Mouse (Mus musculus) cerebellum, postnatal 10 days (tissue): ENCODE measurements around the gene Ankrd54.

ENCODE experiments used
- DNase-seq, 2 experiments: peaks; one replicate each; pipeline ENCODE4 v3.0.0; 2021; ENCODE audit warnings: mixed read lengths in 2 of 2

Gene Ankrd54

GRCm38 (mm10) chr15:79062376-79063159 is at the start of gene Ankrd54:
Gene Ankrd54 (minus strand): TSS chr15:79062893.
- DNase-seq, result peak; percentile 97 to 98

DNA sequence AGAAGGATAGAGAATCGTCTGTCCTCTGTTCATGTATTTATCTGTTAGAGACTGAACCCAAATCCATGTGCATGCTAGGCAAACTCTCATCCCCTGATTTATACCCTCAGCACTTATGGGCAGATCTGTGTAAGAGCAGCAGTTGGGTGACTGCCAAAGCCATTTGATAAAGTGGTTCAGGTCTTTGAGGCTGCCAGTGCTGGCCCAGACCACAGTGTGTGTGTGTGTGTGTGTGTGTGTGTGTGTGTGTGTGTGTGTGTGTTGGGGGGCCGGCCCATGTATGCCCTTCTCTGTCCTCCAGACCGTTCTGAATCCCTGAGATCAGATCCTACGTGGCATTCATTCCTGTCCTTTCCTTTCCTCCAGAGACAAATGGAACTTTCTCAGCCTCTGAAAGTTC is 49.1 kb upstream of the Ankrd54 start:
- no peak for DNase-seq

DNA sequence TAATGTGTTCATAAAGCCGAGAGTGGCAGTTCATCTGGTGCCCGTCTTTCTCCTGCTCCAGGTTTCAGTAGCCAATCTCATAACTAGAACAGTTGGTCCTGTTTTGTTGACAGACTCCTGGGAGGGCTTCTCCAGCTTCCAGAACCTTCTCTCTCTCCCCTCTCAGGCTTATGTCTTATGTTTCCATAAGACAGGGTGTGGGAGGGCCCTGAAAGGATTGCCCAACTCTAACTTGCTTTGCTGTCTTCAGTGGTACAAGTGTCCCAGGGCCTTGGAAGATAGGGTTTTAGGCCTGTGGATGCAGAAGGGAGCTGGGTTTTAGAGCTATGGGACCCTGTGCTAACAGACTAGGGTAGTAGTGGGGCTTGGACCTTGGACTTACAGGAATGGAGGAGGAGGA is 47.8 kb upstream of the Ankrd54 start:
- no peak for DNase-seq

GRCm38 (mm10) chr15:79110031-79110430 is 47.3 kb upstream of the Ankrd54 start:
- no peak for DNase-seq

GRCm38 (mm10) chr15:79109321-79109934 is 46.7 kb upstream of the Ankrd54 start:
- DNase-seq, result peak in 1 of 2 experiments; percentile 64

DNA sequence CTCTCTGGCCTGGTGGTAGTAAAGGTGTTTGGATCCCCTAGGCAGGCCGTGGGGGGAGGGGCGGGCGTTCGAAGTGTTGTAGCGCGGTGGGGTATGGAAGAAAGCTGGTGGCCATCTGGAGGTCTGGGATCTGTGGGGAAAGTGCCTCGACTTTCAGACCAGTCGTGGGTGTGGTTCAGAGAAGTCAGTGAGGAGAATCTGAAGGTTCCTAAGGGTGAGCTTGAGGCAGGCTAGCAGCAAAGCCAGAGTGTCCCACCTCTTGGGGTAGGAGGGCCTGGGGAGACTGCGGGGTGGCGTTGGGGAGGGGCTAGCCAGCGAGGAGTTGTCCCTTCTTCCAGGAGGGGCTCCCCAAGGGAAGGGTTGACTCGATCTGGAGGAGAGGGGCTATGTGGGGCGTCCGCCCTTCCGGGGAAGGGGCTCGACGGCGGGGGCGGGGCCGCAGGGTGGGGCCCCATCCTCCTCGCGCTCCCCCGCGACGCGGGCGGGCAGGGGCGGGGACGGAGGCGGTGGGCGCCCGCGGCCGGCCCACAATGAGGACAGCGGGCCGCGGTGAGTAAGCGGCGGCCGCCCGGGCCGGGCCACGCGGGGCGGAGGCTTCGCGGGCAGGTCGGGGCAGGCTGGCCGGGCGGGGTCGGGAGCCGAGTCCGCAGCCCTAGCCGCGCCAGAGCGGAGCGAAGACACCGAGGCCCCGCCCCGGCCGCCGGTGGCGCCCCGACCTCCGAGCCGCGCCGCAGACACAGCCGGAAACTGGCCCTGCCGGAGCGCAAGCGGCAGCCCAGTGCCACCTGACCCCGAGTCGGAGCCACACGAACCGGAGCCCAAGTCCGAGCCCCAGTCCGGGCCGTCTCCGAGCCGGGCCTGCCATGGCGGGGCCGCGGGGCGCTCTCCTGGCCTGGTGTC is 46.0 kb upstream of the Ankrd54 start, which contains the start of gene Micall1:
Micall1 (plus strand) TSS at position 478 of the 900 bp plus-strand sequence.
- DNase-seq, result peak; percentile 85 to 86

GRCm38 (mm10) chr15:79107966-79108365 is 45.3 kb upstream of the Ankrd54 start:
- DNase-seq, result no peak

GRCm38 (mm10) chr15:79105804-79106203 is 43.1 kb upstream of the Ankrd54 start:
- no peak for DNase-seq

GRCm38 (mm10) chr15:79103264-79103663 is 40.6 kb upstream of the Ankrd54 start:
- DNase-seq, result no peak

GRCm38 (mm10) chr15:79101531-79101930 is 38.8 kb upstream of the Ankrd54 start:
- no peak for DNase-seq

- no peak for DNase-seq
Observed at GRCm38 (mm10) chr15:79100391-79100790, 37.7 kb upstream of the Ankrd54 start.

GRCm38 (mm10) chr15:79099456-79099855 is 36.8 kb upstream of the Ankrd54 start:
- no peak for DNase-seq

GRCm38 (mm10) chr15:79098868-79099267 is 36.2 kb upstream of the Ankrd54 start:
- DNase-seq, result no peak

- no peak for DNase-seq
Observed at GRCm38 (mm10) chr15:79098220-79098619, 35.5 kb upstream of the Ankrd54 start.

DNA sequence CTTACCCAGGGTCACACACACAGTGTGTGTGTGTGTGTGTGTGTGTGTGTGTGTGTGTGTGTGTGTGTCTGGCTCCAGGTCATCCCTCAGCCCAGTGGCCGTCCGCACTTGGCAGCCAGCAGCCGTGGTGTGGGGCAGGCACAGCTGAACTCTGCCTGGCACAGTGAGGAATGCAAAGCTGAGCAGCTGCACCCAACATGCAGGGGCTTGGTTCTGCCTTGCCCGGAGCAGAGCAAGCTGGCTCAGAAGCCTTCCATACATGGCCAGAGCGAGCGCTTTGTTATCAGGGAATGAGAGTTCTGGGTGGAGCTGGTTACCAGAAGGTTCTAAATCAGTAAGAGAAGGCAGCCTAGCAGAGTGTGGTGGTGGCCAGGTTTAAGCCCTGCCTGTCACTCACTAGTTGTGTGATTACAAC is 34.9 kb upstream of the Ankrd54 start:
- DNase-seq, result peak; percentile 74 to 83

GRCm38 (mm10) chr15:79097135-79097534 is 34.4 kb upstream of the Ankrd54 start:
- DNase-seq, result no peak

DNA sequence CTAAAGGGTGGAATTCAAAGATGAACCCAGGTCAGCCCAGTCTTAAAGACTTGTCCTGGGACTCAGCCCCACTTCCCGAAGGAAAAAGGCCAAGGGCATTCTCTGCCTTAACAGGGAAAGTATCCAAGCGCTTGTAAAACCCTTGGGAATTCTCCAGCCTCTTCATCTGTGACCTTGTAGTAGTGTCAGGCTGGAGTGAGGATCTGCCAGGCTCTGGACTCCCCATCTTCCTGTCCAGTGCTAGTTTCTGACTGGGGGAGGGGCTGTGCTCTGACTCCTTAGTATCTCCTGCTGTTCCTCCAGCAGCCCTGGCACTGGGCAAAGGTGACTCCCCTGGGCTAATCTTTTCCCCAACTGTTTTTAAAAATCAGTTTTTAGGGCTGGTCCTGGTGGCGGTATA is 33.9 kb upstream of the Ankrd54 start:
- no peak for DNase-seq

DNA sequence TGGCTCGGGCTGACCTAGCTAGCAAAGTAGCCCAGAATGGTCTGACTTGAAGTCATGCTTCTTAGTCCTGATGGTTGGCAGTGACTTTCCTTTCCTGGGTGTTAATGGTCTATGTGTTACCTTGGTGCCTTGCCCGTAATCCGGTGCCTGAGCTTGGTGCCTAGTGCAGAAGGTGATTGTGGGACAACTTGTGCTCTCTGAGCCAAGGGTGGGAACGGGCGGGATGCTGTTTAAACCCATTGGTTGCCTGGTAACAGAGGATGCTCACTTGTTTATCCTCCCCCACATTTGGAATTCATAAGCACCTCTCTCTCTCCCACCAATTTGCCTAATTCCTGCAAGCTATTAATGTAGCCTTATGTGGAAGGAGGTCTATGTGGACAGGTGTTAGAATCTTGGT is 32.8 kb upstream of the Ankrd54 start:
- no peak for DNase-seq

- peak; percentile 47 to 50 for DNase-seq
Observed at GRCm38 (mm10) chr15:79093083-79093839, 30.6 kb upstream of the Ankrd54 start.

DNA sequence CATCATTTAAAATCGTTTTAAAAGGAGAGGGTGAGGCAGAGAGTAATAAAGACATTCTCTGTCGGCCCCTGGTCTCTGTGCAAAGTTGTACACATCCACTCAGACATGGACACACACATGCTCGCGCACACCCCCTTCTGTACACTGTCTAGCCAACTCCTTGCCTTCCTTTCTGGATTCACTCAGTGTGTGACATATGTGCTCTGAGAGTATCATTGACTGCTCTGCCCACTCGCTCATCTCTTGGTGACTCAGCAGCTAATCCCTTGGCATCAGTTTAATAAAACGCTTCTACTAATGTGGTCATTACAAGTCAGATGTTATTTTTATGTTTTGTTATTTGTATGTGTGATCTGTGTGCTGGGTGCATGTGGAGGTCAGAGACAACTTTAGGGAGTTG is 29.6 kb upstream of the Ankrd54 start:
- DNase-seq, result no peak

GRCm38 (mm10) chr15:79079567-79079966 is 16.9 kb upstream of the Ankrd54 start:
- DNase-seq, result no peak

- no peak for DNase-seq
Observed at GRCm38 (mm10) chr15:79075658-79076365, 13.1 kb upstream of the Ankrd54 start.
